Mouse (Mus musculus) heart, embryonic 15.5 days (tissue): ENCODE measurements around the gene Kmt2d. TPM values are rescaled to one million over a fixed set of nuclear protein-coding genes. Genes with fewer than 3 reads are reported as not detected.

ENCODE experiments used
- ATAC-seq: fragments of 200-750 bp; cut with Nextera tagmentation; replicated peaks from 2 replicates; pipeline ENCODE4 v1.8.0; 2017; ENCODE audit warnings: low read depth, moderate TSS enrichment; ENCODE audit not compliant: insufficient number of reproducible peaks, insufficient read depth, low FRiP score
- H3K27ac ChIP-seq: fragments of 300-500 bp; sonication (generic); 2 replicates; pipeline ENCODE4 v1.5.1; 2015; ENCODE audit warnings: mild to moderate bottlenecking, inconsistent platforms
- H3K27me3 ChIP-seq: fragments of 300-500 bp; sonication (generic); 2 replicates; pipeline ENCODE4 v1.6.1; 2015; ENCODE audit warnings: inconsistent platforms
- H3K36me3 ChIP-seq: fragments of 300-500 bp; sonication (generic); 2 replicates; pipeline ENCODE4 v1.6.1; 2015; ENCODE audit warnings: mild to moderate bottlenecking, inconsistent platforms
- H3K4me1 ChIP-seq: fragments of 300-500 bp; sonication (generic); replicated peaks from 2 replicates; pipeline ENCODE4 v1.6.1; 2015; ENCODE audit warnings: inconsistent platforms
- H3K4me2 ChIP-seq: fragments of 300-500 bp; sonication (generic); 2 replicates; pipeline ENCODE4 v1.6.1; 2015; ENCODE audit warnings: inconsistent platforms, mild to moderate bottlenecking, moderate library complexity
- H3K4me3 ChIP-seq: fragments of 300-500 bp; sonication (generic); 2 replicates; pipeline ENCODE4 v1.5.1; 2015; ENCODE audit warnings: mild to moderate bottlenecking, inconsistent platforms
- H3K9ac ChIP-seq: fragments of 300-500 bp; sonication (generic); 2 replicates; pipeline ENCODE4 v1.6.1; 2015; ENCODE audit warnings: mild to moderate bottlenecking, inconsistent platforms
- H3K9me3 ChIP-seq: fragments of 300-500 bp; sonication (generic); replicated peaks from 2 replicates; pipeline ENCODE4 v1.6.1; 2016; ENCODE audit warnings: inconsistent platforms
- WGBS: fragments of 180-500 bp; shearing (Covaris S2); methylation state at CpG from one replicate; pipeline ENCODE4 v1.1.7; 2015; ENCODE audit warnings: mixed read lengths; 5-methylcytosine and 5-hydroxymethylcytosine counted together
- polyA plus RNA-seq: library from polyadenylated mRNA; unstranded; fragments of >200 nt; fragmentation: Nextera tagmentation; extraction: Ambion mirVana; gene quantifications from 2 replicates; pipeline ENCODE4 v1.2.1, GENCODE M21; 2015

Gene Kmt2d
- polyA plus RNA-seq, 1 experiment from 2014 or later, result 7.6 TPM

- Histone ChIP-seq H3K36me3 (no peaks in the 10 kb centered on the region), H3K9me3 (no peaks in the 10 kb centered on the region), H3K4me2 (peak overlapping the region; percentile 60), H3K27me3 (peaks cover 68% of the 10 kb centered on the region), H3K27ac (no peak overlapping the region), H3K9ac (no peak overlapping the region), H3K4me3 (peak overlapping the region; percentile 41), H3K4me1 (peaks cover 48% of the 10 kb centered on the region)
- 6% methylated on average over 10 of the region's 10 CpGs for WGBS
- 0 out of 2 replicates have a peak, but pooled peaks have one; percentile 37 for ATAC-seq
These were observed 26.5 kb upstream of the Kmt2d start for GRCm38 (mm10) chr15:98897495-98897894.

GRCm38 (mm10) chr15:98895635-98896589 is 24.9 kb upstream of the Kmt2d start:
- H3K9ac ChIP-seq, result peak overlapping the region; percentile 2; the same call in 1 of the 2 replicates
- H3K4me1 ChIP-seq, result peaks cover 57% of the 10 kb centered on the region
- no peaks in the 10 kb centered on the region for H3K36me3 ChIP-seq
- ATAC-seq, result no peak
- peaks cover 69% of the 10 kb centered on the region for H3K27me3 ChIP-seq
- no peak overlapping the region for H3K27ac ChIP-seq
- H3K4me3 ChIP-seq, result peak overlapping the region; percentile 55
- 4% methylated on average over 41 of the region's 41 CpGs for WGBS
- H3K4me2 ChIP-seq, result peak overlapping the region; percentile 95
- H3K9me3 ChIP-seq, result no peaks in the 10 kb centered on the region

GRCm38 (mm10) chr15:98894746-98895634 is 24.0 kb upstream of the Kmt2d start:
- Histone ChIP-seq H3K27ac (no peak overlapping the region), H3K27me3 (peaks cover 69% of the 10 kb centered on the region)

GRCm38 (mm10) chr15:98893940-98894745 is 23.1 kb upstream of the Kmt2d start, which contains the start of gene Rhebl1:
TSS of gene Rhebl1 (minus strand) at chr15:98894540.
- H3K9ac ChIP-seq, result peak within 1 kb of the TSS; percentile 51
- 0 out of 2 replicates have a peak, but pooled peaks have one; percentile 10 for ATAC-seq
- WGBS, result under 1% methylated on average over 77 of the region's 77 CpGs
- peaks cover 57% of the 10 kb centered on the region for H3K4me1 ChIP-seq
- peak within 1 kb of the TSS; percentile 95 for H3K4me2 ChIP-seq
- H3K9me3 ChIP-seq, result no peaks in the 10 kb centered on the region
- H3K27ac ChIP-seq, result no peak within 1 kb of the TSS
- H3K4me3 ChIP-seq, result peak within 1 kb of the TSS; percentile 55
- H3K36me3 ChIP-seq, result no peaks in the 10 kb centered on the region
- peaks cover 65% of the 10 kb centered on the region for H3K27me3 ChIP-seq

More at GRCm38 (mm10) chr15:98894746-98895634, 24.0 kb upstream of the Kmt2d start:
- no peaks in the 10 kb centered on the region for H3K36me3 ChIP-seq
- 11% methylated on average over 38 of the region's 38 CpGs for WGBS
- ATAC-seq, result no peak
- peaks cover 57% of the 10 kb centered on the region for H3K4me1 ChIP-seq
- H3K4me3 ChIP-seq, result peak overlapping the region; percentile 55
- no peaks in the 10 kb centered on the region for H3K9me3 ChIP-seq
- peak overlapping the region; percentile 95 for H3K4me2 ChIP-seq
- peak overlapping the region; percentile 51 for H3K9ac ChIP-seq

- Histone ChIP-seq H3K4me2 (0 out of 2 replicates have a peak overlapping the region, but pooled peaks have one; percentile 95), H3K36me3 (no peaks in the 10 kb centered on the region), H3K27ac (no peak overlapping the region), H3K4me1 (peaks cover 50% of the 10 kb centered on the region), H3K4me3 (no peak overlapping the region), H3K9me3 (no peaks in the 10 kb centered on the region), H3K27me3 (peaks cover 54% of the 10 kb centered on the region), H3K9ac (no peak overlapping the region)
- no peak for ATAC-seq
- 78% methylated on average over 4 of the region's 4 CpGs for WGBS
These were observed 22.0 kb upstream of the Kmt2d start for GRCm38 (mm10) chr15:98893036-98893435.

- H3K36me3 ChIP-seq, result no peaks in the 10 kb centered on the region
- H3K4me2 ChIP-seq, result no peak overlapping the region
- ATAC-seq, result peak; percentile 77
- peaks cover 45% of the 10 kb centered on the region for H3K27me3 ChIP-seq
- WGBS, result 27% methylated on average over 6 of the region's 6 CpGs
- peaks cover 41% of the 10 kb centered on the region for H3K4me1 ChIP-seq
- no peak overlapping the region for H3K27ac ChIP-seq
- no peak overlapping the region for H3K9ac ChIP-seq
- no peaks in the 10 kb centered on the region for H3K9me3 ChIP-seq
- H3K4me3 ChIP-seq, result no peak overlapping the region
These were observed 21.1 kb upstream of the Kmt2d start for GRCm38 (mm10) chr15:98891907-98892606.

- H3K4me2 ChIP-seq, result peak overlapping the region; percentile 50
- H3K4me3 ChIP-seq, result peak overlapping the region; percentile 18
- H3K36me3 ChIP-seq, result no peaks in the 10 kb centered on the region
- H3K9ac ChIP-seq, result no peak overlapping the region
- no peaks in the 10 kb centered on the region for H3K9me3 ChIP-seq
- H3K27me3 ChIP-seq, result peaks cover 37% of the 10 kb centered on the region
- WGBS, result 12% methylated on average over 19 of the region's 19 CpGs
- H3K27ac ChIP-seq, result no peak overlapping the region
- ATAC-seq, result no peak
- H3K4me1 ChIP-seq, result peaks cover 36% of the 10 kb centered on the region
These were observed 20.3 kb upstream of the Kmt2d start for GRCm38 (mm10) chr15:98891198-98891742.

GRCm38 (mm10) chr15:98887526-98887925 is 16.5 kb upstream of the Kmt2d start:
- no peak for ATAC-seq
- no peak overlapping the region for H3K4me2 ChIP-seq
- H3K27ac ChIP-seq, result no peak overlapping the region
- peaks cover 9% of the 10 kb centered on the region for H3K4me1 ChIP-seq
- H3K4me3 ChIP-seq, result no peak overlapping the region
- H3K27me3 ChIP-seq, result peaks cover 2% of the 10 kb centered on the region; the same call in 1 of the 2 replicates
- no peaks in the 10 kb centered on the region for H3K36me3 ChIP-seq
- H3K9me3 ChIP-seq, result no peaks in the 10 kb centered on the region
- H3K9ac ChIP-seq, result no peak overlapping the region
- 79% methylated on average over 7 of the region's 7 CpGs for WGBS

GRCm38 (mm10) chr15:98886667-98887387 is 15.8 kb upstream of the Kmt2d start:
- no peak overlapping the region for H3K4me3 ChIP-seq
- H3K4me1 ChIP-seq, result peaks cover 5% of the 10 kb centered on the region
- no peaks in the 10 kb centered on the region for H3K36me3 ChIP-seq
- no peak for ATAC-seq
- WGBS, result 63% methylated on average over 8 of the region's 8 CpGs
- no peak overlapping the region for H3K4me2 ChIP-seq
- no peak overlapping the region for H3K9ac ChIP-seq
- no peaks in the 10 kb centered on the region; the same call in 1 of the 2 replicates for H3K27me3 ChIP-seq
- no peak overlapping the region for H3K27ac ChIP-seq
- H3K9me3 ChIP-seq, result no peaks in the 10 kb centered on the region
